Mouse (Mus musculus) gastrocnemius, adult 18-20 months (tissue): Measurements from ENCODE around the gene Gm6356. TPM values are rescaled to one million over a fixed set of nuclear protein-coding genes. Genes with fewer than 3 reads are reported as not detected.
"Not testable (repeated sequence)": the region's sequence is repeated elsewhere in the genome, so short reads cannot be mapped to it uniquely, and the experiment has no call there.

ENCODE experiments used
- DNase-seq: peaks from one replicate; pipeline ENCODE4 v3.0.0; 2021; ENCODE audit warnings: low spot score
- long read RNA-seq, 2 experiments: library from polyadenylated mRNA; stranded (forward); transcript quantifications; one replicate each; pipeline ENCODE4 v2.0.0; 2021
- total RNA-seq, 2 experiments: library from RNA; stranded (reverse); gene quantifications; 2 replicates each; pipeline ENCODE4 v1.2.3; 2021

The Gm6356 gene
- not detected for total RNA-seq
- long read RNA-seq, experiment 1 = 0 reads
- long read RNA-seq, experiment 2 = 0 reads

- not testable (repeated sequence) for DNase-seq
Observed at GRCm38 (mm10) chr14:6973718-6974117, at the start of gene Gm6356. Gm6356 (minus strand) TSS chr14:6973818.

Other genes with a start within 250 kb of the Gm6356 start
- 1 to 10 TPM in 1 of 2 experiments, under 1 TPM in 1; 0.82 to 1.0 TPM for gene Gm3636, start 231.5 kb downstream of the Gm6356 start, total RNA-seq
- gene Gm8362, start 199.4 kb downstream of the Gm6356 start, total RNA-seq = not detected
- not detected for gene Gm3642, start 133.5 kb downstream of the Gm6356 start, total RNA-seq
- under 1 TPM in 1 of 2 experiments, not detected in 1; 0.27 TPM for gene Gm3667, start 83.9 kb downstream of the Gm6356 start, total RNA-seq
- gene Gm10406, start 53.6 kb upstream of the Gm6356 start, total RNA-seq = not detected
- gene Gm3685, start 71.2 kb upstream of the Gm6356 start, total RNA-seq = not detected
- gene Gm3696, start 126.8 kb upstream of the Gm6356 start, total RNA-seq = not detected
- not detected for gene Gm6676, start 151.6 kb upstream of the Gm6356 start, total RNA-seq
- not detected for gene Gm3512, start 200.7 kb upstream of the Gm6356 start, total RNA-seq
- not detected for gene Gm16434, start 220.7 kb upstream of the Gm6356 start, total RNA-seq